Mouse (Mus musculus) T-cell, adult 2 months (primary cell): ENCODE measurements around the gene Mrpl38.

Experiments
- DNase-seq: peaks from one replicate; pipeline ENCODE4 v3.0.0; 2022; ENCODE audit warnings: low spot score

The Mrpl38 gene

DNA sequence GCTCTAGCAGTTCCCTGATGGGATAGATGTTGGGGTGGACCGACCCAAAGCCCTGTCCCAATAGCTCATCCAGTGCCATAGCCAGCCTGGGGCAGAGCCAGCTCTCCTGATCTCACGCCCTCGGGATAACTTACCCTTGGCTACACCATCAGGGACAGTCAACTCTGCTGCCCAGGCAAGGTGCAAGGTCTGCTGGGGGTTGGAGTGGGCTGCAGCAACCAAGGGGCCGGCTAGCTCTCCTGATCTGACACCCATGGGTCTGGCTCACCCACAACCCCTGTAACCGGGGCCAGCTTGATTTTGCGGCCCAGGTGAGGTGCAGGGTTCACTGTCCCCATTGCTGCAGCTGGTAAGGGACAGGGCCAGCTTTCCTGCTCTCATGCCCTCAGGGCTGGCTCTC lies 47.1 kb downstream of the Mrpl38 start:
- no peak for DNase-seq

DNA sequence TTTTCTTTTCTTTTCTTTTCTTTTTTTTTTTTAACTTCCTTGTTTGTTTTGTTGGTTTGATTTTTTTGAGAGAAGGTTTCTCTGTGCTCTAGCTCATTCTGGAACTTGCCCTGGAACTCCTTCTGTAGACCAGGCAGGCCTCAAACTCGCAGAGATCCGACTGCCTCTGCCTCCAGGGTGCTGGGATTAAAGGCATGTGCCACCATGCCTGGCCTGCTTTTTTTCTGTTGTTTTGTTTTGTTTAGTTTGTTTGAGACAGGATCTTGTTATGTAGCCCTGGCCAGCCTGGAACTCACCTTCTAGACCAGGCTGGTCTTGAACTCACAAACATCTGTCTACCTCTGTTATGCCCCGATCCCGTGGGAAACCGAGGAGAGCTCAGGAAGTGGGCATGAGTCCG lies 49.1 kb downstream of the Mrpl38 start:
- DNase-seq: no peak

DNA sequence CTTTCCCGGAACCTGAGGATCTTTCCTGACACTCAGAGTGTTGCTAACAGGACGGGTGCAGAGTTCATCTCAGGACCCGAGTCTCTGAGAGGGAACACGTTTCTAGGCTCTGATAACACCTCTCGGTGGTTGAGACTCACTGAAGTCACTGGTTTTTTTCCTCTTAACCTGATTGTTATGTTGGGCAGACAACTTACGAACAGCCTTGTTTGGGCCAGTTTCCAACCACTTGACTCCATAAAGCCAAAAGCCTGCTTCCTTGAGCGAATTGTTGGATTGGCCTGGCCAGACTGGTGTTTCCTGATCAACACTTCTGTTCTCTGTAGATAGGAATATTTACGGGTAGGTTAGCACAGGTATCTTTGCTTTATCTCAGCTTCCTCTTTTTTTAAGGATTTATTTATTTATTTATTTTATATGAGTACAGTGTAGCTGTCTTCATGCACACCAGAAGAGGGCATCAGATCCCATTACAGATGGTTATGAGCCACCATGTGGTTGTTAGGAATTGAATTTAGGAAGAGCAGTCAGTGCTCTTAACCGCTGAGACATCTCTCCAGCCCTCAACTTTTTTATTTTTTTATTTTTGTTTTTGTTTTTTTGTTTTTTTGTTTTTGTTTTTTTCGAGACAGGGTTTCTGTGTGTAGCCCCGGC lies 49.8 kb downstream of the Mrpl38 start:
- DNase-seq: no peak

DNA sequence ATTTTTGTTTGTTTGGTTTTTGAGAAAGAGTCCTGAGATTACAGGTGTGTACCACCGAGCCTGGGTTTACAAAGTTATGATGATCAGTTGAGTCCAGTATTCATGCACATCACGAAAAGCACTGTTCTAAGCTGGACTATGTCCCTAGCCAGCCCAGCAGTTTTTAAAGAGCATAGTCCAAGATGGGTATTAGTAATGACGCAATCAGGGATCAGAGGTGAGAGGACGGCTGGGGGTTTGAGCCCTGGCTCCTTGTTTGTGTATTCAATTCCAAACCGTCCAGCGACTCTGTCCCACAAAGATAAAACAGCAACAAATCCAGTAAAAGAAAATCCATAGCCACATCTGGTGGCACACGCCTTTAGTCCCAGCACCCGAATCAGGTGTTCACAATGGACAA lies 50.5 kb downstream of the Mrpl38 start:
- no peak for DNase-seq

DNA sequence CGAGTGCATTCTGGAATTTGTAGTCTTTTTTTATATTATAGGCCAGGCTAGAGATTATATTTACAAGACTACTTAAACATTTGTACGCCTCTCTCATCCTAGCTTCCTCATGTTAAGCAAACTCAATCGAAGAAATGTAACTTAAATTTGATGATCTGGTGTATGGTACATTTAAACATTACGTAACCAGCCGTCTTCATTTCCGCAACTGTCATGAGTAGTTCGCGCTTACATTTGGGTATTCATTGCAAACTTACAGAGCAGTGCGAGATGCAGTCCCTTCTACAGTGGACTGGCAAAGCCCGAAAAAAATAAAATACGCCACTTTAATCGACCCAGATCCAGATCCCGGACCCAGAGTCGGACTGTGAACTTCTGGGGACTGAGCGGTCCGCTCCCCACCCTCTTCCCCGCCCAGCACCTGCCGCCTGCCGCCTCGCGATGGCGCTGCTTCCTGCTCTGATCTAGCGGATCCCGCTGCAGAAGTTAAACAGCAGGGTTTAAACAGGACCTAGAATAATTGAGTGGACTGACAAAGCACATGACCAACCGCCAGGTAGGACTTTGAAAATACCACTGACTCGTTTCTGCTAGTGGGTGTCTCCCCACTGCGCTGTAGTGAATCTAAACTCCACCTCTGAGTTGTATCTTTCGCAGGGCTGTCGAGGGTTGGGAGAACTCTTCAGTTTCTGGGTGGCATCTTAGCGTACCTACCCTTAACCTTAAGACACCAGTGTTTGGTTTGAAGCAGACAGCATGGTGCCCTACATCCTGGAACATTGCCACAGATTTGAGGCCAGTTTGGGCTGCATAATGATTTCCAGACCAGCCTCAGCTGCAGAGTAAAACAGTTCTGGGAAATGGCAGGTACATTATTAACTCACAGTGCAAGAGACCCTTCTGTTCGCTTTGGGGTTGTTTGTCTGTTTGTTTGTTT lies 51.2 kb downstream of the Mrpl38 start:
- peak; percentile 84 for DNase-seq

DNA sequence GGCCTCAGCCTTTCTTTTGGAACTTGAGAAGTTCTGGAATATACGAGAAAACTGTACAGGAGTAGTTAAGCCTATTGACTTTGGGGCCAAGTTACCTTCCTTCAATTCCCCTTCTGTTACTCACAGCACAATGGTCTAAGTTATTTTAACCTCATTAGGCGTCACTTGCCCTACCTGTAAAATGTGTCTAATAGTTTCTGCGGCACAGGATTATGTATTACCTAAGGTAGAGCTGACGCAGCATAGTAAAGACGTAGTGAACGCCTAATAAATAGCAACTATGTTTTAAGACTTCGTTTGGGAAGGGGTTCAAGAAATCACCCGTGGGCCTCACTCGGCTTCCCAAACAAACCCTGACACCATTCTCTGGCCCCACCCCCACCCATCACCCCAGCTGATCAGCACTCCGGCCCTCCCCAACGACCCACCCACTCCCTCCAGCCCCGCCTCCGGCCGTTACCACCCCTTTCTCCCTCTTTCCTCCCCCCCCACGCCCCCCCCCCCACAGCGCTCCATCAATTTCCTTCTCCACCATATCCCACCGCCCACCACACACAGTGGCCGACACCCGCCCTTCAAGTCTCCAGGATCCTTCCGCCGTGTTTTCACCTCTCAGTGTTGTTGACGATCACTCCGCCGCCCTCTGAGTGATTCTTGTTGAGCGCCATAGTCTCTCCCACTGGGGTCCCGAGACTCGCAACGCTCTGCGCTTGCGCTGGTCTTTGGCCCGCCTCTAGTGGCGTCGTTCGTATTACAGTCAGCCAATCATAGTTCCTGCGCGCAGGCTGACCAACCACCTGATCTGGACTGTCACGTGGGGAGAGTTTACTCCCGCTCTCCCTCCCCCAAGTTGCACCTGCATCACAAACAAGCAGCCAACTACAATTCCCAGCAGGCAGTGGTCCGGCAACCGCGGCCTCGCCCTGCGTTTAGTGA lies 52.1 kb downstream of the Mrpl38 start, which contains the start of gene Wbp2:
Gene Wbp2 (minus strand): TSS at position 738 of the 936 bp plus-strand sequence.
- DNase-seq: peak; percentile 99

DNA sequence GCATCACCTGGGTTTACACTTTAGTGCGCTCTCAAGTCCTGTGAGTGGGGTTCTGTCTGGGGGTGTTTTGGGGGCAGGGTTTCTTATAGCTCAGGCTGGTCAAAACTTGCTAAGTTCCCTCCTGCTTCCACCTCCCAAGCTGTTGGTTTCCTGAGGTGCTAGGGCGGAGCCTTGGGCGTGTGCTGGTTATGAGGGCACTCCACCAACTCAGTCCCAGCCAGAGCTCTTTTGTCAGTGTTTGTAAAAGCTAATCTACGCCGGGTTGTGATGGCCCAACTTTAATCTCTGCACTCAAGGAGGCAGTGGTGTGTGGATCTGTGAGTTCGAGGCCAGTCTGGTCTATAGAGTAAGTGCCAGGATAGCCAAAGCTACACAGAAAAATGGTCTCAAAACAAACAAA lies 54.5 kb downstream of the Mrpl38 start:
- no peak for DNase-seq

DNA sequence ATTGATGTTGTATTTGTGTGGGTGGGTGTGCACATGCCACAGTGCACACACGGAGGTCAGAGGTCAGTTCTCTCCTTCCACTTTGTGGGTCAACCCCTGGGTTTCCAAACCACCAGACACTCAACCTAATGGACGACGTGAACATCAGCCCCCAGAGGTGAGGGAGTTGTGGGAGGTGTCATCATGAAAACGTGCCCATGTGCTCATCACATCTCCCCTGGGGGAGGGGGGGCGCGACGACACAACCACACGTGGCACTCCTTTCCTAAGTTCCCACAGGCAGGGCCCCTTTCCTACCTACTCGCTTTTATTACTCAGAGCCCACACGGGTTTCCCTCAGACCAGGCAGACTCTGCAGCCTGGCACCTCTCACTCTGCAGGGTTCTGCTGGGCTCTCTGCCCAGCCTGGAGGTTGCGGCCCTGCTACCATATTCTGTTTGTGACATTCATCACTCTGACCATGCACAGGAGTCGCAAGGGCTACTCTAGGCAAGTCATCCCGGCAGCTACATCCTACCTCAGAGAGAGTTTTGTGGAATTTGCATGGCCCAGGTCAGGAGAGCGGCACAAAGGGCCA lies 55.5 kb downstream of the Mrpl38 start:
- no peak for DNase-seq
